Mouse (Mus musculus): ENCODE results near the gene Fbxo42. TPM values are rescaled to one million over a fixed set of nuclear protein-coding genes. Genes with fewer than 3 reads are reported as not detected.

Fbxo42 gene
- total RNA-seq, 4 experiments from 2014 or later: 9.3 to 11.2 (median 10.7) TPM

DNA sequence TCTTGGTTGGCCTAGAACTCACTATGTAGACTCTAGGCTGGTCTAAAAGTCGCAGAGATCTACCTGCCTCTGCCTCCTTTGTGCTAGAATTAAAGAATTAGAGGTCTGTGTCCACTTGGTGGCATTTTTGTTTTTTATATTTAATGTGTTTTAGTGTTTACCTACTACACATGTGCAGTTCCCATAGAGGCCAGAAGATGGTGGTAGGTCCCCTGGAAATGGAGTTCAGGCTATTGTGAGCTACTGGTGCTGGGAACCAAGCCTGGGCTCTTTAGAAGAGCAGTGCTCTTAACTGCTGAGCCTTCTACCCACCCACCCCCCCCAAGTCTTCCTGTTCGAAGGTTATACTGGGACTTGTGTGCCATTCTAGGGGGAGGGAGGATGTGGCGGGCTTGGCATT, 19.4 kb downstream of the Fbxo42 start:
- DNase-seq (ENCODE audit: low spot score in 2 of 2): no peak

DNA sequence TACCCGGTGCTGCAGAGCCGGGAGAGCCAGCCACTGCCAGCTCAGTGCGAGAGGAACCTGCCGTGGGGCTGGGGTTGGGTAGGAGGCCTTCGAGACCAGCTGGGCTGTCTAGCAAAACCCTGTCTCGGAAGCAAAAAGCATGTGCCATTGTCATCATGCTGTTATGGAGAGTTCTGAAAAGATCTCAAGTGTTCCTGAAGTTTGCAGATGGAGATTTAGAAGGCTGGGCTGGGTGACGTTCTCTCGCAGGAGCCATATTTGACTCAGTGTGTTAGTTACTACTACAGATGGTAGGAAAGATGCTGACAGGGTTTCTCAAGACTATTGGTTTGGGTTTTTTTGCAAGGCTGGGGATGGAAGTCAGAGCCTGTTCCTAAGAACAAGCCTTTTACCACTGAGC, 24.4 kb downstream of the Fbxo42 start:
- DNase-seq (ENCODE audit: low spot score in 2 of 2): no peak

DNA sequence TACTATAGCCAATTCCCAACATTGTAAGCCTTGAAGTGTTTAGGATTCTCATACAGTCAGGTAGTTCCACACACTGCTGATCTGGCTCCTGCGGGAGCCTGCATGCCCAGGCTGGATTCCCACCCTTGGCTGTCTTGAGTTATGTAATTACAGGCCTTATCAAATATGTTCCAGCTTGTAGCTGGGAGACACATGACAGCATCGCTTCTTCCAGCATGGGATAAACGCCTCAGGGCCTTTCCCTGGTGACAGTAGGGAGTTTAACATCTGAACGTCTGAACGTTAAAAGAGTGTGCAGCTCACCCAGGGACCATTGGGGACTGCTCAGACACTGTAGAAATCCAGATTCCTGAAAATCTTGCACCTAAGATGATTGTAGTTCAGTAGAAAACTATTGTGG, 28.1 kb downstream of the Fbxo42 start:
- DNase-seq (ENCODE audit: low spot score in 2 of 2): no peak

DNA sequence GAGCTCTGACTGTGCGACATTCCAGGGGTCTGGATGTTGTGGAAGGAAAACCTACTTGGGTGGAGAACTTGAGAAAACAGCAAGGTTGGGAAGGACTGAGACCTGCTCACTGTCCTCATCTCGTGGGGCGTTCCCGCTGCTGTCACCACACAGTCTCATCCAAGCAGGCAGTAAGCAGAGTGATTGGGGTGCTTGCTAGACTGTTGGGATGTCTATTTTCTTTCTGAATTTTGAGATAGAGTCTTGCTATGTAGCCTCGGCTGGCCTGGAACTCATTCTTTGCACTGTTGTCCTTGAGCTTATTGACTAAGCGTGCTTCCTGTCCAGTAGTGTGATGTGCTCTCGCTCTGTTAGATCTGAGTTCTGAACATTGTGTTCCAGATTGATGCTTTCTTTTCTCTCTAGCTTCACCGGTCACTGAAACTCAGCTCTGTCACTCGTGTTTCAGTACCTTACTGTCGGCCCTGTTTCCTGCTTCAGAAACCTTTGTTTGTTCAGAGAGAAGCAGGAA, 28.7 kb downstream of the Fbxo42 start:
- no peak for DNase-seq (ENCODE audit: low spot score in 2 of 2)

DNA sequence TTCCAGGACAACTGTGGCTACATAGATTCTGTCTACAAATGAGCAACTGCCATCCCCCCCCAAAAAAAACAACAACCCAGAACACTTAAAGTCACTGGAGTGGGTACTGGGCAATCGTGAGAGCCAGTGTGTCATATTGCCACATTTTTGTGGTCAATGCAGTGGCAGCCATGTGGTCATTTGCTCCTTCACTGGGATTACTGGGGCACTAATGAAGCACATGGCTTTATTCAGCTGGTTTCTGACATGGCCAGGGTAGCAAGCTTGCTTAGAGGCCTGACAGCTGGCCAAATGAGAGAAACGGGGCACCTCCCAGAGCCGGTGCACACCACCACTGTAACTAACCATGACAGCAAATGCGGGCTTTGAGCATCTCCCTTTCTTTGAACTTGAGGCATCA, 30.8 kb downstream of the Fbxo42 start:
- DNase-seq (ENCODE audit: low spot score in 2 of 2): no peak

DNA sequence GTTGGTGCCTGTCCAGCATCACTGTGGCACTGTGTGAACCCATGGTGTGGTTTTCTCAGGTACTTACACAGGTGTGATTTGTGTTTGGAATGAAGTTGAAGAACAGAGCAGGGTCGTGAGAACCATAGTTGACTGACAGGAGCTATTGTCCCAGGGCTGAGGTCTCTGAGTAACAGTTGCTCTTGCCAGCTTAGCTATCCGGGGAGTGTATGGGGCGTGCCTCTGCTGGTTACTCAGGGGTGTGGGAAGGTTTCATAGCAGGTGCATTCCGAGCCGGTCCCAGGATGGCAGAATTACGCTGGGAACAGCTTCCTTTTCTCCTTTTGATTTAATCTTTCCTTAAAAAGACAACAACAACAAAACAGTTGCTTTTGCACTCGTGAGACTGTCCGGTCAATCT, 33.1 kb downstream of the Fbxo42 start:
- no peak for DNase-seq (ENCODE audit: low spot score in 2 of 2)

DNA sequence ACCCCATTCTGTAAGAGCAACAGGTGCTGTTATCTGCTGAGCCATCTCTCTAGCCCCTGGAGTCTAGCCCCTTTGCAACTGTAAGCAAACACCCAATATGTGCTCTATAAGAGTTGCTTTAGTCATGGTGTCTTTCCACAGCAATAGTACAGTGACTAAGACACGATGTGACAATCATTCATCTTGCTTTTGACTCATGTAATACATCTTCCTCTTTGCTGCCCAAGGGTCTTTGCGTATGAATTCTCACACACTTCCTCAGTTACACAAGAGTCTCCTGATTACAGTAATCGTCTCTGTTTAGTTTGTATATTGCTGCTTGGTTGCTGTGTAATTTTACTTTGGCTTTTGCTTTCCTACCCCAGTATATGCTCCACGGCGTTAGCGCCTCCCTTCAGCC, 34.3 kb downstream of the Fbxo42 start:
- DNase-seq (ENCODE audit: low spot score in 2 of 2): no peak

DNA sequence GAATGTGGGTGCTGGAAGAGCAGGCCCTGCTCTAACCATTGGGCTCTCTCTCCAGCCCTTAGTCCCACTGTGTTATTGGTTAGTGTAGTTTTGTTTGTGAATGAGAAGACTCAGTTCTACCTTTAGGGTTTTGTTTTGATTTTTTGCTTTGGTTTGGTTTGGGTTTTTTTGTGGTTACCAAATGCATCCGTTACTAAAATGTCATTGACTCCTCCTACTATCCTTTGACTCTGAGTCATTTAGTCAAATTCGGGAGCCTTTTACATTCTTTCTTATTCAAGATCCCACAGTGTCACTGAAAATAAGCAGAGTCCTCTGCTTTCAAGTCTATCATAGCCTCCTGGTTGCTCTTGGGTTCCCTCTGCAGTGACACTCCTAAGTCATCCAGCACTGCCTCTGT, 36.2 kb downstream of the Fbxo42 start:
- DNase-seq (ENCODE audit: low spot score in 2 of 2): no peak

DNA sequence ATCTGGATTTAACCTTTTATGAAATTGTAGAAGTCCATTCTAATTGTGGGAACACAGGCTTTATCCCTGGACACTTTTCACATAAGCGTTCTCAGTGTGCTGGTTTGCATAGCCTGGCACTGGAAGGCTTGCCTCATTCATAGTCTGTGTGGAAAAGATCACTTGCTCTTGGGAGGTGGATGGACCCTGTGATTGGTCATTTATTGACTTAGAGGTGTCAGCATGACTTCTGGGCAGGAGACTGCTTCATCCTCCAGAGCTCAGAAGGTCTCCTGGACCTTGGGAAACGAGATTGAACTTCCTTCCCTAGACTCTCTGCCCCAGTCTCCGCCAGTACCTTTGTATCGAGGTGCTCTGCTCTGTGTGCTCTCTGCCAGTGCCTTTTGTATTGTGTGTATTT, 36.7 kb downstream of the Fbxo42 start:
- no peak for DNase-seq (ENCODE audit: low spot score in 2 of 2)

DNA sequence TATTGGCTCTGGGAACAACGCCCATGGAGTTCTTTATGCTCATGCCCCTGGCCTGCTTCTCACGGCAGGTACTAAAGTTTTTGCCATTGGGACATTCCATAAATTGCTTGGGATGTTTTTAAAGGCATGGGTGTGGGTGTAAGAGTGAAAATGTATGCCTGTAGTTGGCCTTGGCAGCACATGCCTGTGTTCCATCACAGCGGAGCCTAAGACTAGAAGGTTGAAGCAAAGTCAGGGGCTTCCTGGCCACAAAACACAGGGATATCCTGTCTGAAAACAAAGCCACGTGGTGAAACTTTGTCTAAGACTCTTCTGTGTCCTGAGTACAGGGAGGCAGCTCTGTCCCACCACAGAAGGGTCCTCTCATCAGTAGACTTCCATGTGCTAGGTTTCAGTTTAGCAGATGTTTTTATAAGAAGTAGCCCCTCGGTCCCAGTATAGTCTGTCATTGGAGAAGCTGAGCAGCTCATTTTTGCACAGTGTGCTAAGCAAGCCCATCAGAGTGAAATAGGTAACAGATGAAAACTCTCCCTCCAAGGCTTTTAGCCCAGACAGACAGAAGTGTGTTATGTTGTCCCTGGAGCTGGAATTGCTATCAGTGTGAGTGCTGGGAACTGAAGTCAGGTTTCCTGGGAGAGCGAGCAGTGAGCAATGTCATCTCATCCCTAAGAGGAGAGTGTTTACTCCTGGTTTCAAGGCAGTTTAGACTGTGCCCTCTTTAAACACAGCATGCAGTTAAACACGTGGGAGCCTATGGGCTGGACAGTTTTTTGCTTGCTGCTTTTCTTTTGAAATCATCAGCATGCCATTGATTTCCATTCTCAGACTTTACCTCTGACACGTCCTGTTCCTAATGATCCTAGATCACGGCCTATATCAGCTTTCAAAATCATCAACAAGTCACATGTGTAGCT, 39.5 kb downstream of the Fbxo42 start:
- no peak for DNase-seq (ENCODE audit: low spot score in 2 of 2)

DNA sequence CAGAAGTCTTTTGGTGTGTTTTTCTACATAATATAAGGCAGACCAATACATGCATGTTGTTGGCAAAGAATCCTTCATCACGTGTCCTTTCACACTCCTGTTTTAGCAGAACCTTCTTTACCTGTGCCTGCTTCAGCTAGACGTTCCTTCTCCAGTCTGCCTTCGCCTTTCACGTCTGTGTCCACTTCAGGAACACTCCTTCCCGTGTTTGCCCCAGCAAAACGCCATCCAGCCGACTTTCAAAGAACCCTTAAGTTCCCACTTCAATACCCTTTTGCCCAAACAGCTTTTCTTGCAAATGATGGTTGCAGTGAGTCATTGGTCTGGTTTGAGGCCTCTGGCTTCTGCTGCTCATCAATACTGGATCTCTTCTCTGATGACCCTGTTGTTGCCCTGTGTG, 43.6 kb downstream of the Fbxo42 start:
- DNase-seq (ENCODE audit: low spot score in 2 of 2): no peak

DNA sequence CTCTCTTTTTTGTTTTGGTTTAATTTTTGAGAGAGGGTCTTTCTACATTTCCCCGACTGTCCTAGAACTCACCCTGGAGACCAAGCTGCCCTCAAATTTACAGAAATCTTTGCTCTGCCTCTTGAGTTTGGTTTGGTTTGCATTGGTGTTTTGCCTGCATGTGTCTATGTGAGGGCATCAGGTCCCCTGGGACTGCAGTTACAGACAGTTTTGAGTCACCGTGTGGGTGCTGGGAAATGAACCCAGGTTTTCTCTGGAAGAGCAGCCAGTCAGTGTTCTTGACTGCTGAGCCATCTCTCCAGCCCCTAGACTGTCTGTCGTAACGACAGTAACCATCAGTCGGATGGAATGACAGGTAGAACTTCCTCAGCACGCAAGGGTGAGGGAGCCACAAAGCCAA, 46.8 kb downstream of the Fbxo42 start:
- no peak for DNase-seq (ENCODE audit: low spot score in 2 of 2)

DNA sequence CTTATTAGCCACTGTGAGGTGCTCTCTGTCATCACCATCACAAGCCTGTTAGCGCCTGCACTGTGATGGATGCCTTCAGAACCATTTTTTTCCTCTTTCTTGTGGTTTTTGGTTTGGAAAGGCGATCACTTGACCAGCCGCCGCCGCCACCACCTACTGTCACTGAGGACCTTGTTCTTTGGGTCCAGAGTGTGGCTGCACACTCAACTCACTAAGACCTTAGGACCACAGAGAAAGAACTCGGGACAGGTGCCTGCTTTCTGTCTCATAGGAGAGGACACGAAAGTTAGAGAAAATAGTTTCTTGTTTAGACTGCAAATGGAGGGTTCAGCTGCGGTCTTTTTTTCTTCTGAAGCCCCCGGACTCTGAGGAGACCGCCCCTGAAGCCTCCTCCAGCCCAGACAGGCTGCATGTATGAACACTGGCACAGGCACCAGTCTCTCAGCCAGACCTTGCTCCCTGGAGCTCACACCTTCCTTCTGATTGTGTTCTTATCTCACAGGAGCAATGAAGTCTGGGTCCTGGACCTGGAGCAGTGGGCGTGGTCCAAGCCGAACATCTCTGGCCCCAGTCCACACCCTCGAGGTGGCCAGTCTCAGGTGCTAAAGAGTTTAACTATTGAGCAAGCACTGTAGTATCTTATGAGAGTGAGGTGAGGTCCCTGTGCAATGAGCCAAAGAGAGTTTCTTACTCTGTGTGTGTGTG, 49.4 kb downstream of the Fbxo42 start:
- DNase-seq (ENCODE audit: low spot score in 2 of 2): no peak

DNA sequence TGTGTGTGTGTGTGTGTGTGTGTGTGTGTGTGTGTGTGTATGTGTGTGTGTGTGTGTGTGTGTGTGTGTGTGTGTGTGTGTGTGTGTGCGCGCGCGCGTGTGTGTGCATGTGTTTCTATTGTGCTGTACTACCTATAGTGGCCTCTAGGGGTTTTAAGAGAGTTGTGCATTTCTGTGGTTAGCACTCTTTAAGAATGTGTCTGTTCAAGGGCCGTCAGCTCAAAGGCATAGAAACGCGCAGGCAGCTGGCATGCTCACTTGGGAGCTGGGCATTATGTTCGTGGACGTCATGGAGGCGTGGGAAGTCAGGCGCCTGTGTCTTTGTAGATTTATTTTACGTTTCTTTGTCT, 49.9 kb downstream of the Fbxo42 start:
- no peak for DNase-seq (ENCODE audit: low spot score in 2 of 2)

DNA sequence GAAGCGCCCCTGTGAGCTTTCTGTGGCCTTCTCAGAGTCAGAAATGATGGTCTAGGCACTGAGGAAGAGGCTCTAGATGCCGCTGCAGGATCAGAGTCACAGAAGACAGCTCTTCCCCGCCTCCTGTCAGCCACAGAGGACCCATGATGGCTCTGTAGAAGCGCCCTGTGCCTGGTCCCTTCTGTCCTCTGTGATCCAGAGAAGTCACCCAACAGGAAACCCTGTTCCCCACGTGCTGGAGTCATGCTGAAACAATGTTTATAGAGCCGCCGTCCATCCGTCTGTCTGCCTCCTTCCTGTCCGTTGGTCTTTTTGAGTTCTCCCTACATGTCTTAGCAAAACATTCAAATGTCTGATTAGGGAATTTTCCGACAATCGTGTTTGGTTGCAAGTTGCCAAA, 53.2 kb downstream of the Fbxo42 start:
- no peak for DNase-seq (ENCODE audit: low spot score in 2 of 2)

DNA sequence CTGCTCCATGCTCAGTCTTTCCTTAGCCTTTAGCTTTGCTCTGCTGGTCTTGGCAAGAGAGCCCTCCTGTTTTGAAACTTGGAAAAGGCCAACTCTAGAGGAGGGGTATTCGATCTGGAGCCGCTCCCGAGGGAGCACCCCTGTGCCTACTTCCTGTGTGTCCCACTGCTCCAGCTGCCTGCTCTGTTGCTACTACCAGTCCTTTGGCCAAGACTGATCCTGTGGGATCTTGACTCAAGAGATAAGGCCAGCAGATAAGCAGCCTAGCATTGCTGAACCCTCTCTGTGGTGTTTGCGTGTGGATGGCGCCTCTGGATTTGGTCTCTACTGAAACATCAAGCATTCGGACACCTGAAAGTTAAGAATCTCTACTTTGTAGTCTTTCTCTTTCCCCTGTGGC, 54.5 kb downstream of the Fbxo42 start:
- DNase-seq (ENCODE audit: low spot score in 2 of 2): no peak

DNA sequence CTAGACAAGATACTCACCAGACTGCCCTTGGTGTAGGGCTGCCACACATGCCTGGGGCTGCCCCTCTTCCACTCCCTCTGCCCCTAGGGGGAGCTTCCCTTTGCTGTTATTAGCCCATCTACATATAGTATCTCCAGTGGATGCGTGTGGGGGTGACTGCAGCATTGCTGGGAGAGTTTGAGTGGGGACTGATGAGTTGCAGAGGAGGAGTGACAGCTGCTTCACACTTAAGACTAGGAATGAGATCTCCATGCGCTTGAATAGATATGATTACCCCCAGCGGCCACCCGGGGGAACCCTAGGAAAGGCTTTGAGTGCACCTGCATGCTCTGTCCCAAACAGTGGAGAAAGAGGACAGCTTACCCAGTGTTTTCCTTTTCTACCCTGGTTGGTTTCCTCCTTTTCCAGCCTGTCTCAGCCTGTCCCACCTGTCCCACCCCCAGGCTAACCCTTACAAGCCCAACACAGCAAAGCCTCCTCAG, 56.9 kb downstream of the Fbxo42 start:
- no peak for DNase-seq (ENCODE audit: low spot score in 2 of 2)

DNA sequence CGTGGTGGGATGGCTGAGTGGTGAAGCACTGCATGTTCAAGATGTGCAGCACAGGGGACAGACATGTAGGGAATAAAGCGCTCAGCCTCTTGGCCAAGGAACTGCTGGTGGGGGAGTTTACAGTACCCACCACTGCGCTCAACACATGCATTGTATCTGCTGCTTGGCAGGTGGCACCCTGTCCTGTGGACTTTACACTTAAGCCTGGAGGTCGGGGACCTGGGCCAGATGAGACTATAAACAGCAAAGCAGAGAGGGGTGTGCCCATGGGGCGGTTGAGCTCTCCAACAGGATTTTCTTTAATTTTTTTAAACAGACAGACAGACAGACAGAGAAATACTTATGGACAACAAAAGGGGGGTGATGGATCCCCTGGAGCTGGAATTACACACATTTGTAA, 59.4 kb downstream of the Fbxo42 start:
- DNase-seq (ENCODE audit: low spot score in 2 of 2): no peak

DNA sequence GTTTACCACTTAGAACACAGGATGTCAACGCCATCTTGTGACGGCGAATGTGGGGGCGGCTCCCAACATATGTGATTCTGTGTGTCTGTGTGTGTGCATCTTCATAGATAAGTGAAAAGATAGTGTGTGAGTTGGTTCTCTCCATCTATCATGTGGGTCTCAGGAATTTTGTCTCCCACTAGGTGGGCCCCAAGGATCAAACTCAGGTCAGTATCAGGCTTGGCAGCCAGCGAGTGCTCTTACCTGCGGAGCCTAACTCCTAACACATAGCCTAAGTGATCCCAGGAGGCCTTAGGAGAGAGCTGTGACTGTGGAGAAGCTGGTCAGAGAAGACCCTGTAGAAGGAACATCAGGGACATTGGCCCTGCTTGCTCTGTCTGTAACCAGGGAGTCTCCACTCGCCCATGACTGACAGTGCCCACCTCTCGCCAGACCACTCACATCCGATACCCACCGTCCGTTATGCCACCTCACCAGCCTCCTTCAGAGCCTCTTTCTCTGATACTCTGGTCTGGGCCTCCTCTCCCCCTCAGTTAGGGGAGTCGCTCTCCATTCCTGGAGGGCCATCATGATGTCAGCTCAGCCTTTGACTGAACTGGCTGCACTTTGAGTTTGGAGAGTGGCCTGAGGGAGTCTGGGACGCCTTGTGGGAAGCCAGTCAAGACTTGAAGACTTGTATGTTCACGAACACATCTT, 63.0 kb downstream of the Fbxo42 start:
- DNase-seq (ENCODE audit: low spot score in 2 of 2): no peak

DNA sequence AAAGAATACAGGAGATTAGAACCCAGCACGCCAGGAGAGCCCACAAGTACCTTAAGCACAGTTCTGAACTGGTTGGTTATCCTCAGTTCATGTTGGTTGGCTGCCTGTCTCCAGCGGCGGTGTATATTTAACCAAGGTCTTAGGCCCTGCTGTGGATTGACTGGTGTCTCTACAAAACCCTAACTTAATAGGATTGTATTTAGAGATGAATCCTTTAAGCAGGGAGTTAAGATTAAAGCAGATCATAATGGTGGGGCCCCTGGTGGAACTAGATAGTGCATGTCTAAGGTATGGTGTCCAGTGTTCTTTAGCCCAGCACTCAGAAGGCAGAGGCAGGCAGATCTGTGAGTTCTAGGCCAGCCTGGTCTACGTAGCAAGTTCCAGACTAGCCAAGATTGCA, 63.9 kb downstream of the Fbxo42 start:
- DNase-seq (ENCODE audit: low spot score in 2 of 2): no peak

DNA sequence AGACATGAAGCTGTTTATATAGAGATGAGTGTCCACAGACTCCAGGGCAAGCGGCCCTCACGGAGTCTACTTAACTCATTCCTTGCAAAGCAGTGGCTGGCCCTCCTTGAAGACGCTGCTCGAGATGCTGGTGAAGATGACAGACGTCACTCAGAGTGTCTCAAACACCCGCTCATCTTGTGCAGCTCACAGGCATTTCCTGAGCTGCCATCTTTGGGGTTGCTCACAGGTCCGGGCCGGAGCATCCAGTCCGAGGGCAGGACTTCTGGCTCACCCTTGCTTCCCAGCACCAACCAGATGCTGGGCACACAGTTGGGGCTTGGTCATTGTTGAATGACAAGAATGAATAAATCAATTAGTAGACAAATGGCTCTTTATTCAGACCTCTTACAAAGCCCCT, 65.2 kb downstream of the Fbxo42 start:
- DNase-seq (ENCODE audit: low spot score in 2 of 2): no peak

DNA sequence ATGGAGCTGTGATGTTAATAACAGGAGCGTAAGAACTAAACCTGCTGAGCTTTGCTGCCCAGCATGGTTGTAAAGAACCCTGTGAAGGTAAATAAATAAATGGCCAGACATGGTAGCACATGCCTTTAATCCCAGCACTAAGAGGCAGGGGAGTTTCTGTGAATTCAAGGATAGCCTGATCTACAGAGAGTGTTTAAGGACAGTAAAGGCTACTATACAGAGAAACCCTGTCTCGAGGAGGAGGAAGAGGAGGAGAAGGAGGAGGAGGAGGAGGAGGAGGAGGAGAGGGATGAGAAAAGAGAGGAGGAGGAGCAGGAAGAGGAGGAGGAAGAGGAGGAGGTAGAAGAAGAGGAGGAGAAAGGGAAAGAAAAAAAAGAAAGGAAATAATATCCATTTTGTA, 65.6 kb downstream of the Fbxo42 start:
- no peak for DNase-seq (ENCODE audit: low spot score in 2 of 2)
